Mouse (Mus musculus): ENCODE data around the gene Col11a2. TPM values are rescaled to one million over a fixed set of nuclear protein-coding genes. Genes with fewer than 3 reads are reported as not detected.
"Not testable (repeated sequence)": the region's sequence is repeated elsewhere in the genome, so short reads cannot be mapped to it uniquely, and the experiment has no call there.

Col11a2 gene
- total RNA-seq (2015; ENCODE audit: low replicate concordance) = 0.36 and 0.42 TPM in 2 replicates
- 2.1 and 2.9 TPM in 2 replicates for total RNA-seq (2017; ENCODE audit: low replicate concordance)

DNA sequence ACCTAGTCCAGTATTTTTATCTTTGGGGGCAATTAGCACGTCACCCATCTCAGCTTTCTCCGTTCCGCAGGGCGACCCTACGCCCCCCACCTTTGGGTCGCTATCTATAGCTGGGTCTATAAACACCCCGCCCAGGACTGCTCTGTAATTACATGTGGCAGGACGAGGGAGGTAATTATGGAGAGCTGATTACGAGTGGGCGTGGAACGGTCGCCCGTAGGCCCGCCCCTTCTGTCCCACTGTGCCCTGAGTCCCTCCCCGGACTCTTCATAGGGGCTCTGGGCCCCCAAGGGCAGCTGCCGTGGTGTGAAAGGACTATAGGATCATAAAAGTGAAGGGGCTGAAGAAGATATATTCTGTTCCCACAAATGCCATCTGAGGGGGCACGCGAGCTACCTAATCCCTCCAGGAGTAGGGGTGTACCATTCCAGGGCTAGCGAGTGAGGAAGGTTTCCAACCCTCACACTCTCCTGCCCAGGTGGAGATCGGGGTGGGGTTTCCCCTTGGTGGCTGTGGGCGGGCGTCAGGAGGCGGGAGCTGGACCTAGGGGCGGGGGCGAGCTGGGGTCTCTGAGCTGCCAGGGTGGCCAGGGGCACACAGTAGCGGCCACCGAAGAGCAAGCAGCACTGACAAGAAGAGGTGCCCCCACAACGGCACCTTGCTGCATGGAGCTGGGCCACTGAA lies at the start of gene Col11a2:
Gene Col11a2, plus strand, starts transcription at position 560 of the 684 bp plus-strand sequence.
- no peak for ATAC-seq (replicated peaks; ENCODE audit: low FRiP score, poor library complexity, severe bottlenecking)

DNA sequence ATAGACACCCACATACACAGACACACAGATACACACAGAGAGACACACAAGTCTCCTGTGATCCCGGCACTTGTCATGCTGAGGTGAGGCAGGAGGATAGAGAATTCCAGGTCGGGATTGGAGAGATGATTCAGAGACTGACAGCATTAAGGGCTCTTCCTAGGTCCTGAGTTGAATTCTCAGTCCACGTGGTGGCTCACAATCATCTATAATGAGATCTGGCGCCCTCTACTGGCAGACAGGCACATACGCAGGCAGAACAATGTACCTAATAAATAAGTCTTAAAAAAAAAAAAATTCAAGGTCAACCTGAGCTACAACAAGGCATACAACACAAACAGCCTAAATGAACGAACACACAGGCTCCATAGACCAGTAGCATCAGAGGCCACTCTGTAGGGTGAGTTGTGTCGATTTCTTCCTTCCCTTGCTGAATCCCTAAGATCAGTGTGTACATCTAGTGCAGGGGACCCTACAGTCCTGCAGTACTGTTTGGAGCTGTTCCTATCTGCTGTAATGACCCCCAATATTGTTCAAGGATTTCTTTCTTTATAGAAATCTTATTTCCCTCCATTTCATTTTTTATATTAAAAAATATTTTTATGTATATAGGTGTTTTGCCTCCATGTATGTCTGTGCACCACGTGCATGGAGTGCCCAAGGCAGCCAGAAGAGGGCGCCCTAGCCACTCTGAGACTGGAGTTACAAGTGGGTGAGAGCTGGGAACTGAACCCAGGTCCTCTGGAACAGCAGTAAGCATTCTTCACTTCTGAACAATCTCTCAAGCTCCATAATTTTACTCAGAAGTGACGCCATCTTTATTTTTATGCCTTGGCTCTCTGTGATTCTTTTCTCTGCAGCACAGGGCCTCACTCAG lies 47.2 kb upstream of the Col11a2 start:
- ATAC-seq (replicated peaks; ENCODE audit: low FRiP score, poor library complexity, severe bottlenecking) = peak; percentile 79

DNA sequence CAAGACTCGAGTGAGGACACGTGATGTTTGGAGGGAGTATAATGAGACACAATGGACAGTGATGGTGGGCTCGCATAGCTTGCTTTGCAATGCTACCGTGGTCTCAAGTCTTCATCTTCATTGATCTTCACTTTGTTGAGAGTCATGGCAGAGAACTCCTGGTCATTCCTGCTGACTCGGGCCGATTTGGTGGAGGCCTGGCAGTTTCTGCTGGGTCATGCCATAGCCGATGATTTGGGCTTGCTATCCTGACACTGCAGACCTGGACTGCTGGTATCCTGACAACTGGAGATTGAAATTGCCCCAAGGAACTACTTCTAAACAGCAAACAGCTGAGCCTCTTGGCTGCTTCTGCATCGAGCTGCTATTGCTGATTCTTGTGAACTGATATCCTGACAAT lies 44.3 kb upstream of the Col11a2 start:
- ATAC-seq (replicated peaks; ENCODE audit: low FRiP score, poor library complexity, severe bottlenecking) = no peak

DNA sequence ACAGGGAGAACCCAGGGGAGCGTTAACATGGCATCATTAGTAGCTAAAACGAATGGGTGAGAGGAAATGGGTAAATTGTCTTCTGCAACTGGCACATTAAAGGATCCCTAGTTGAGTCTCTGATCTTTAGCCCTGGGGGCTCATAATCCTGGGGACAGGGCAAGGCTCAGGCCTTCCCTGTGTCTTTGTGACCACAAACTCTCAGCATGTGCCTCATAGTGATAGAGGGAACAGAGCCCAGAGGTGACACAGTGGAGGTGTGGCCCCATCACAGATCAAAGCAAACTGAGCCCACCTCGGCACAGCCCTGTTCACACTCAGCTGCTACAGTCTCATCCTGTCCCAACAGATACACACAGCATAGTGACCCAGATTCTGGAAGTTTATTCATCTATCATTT lies 43.6 kb upstream of the Col11a2 start:
- no peak for ATAC-seq (replicated peaks; ENCODE audit: low FRiP score, poor library complexity, severe bottlenecking)

DNA sequence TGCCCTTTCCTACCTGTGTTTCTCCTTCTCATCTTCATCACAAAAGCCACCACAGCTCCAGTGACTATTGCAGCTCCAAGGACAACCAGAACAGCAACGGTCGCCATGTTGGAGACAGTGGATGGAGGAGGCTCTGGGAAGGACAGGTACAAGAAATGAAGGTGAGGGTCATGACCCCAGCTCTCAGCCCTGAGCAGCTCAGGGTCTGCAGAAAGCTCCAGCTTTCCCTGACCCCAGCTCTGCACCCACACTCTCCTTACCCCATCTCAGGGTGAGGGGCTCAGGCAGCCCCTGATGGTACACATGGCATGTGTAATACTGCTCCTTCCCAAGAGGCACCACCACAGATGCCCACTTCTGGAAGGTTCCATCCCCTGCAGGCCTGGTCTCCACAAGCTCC lies 42.2 kb upstream of the Col11a2 start:
- not testable (repeated sequence) for ATAC-seq (replicated peaks; ENCODE audit: low FRiP score, poor library complexity, severe bottlenecking)

DNA sequence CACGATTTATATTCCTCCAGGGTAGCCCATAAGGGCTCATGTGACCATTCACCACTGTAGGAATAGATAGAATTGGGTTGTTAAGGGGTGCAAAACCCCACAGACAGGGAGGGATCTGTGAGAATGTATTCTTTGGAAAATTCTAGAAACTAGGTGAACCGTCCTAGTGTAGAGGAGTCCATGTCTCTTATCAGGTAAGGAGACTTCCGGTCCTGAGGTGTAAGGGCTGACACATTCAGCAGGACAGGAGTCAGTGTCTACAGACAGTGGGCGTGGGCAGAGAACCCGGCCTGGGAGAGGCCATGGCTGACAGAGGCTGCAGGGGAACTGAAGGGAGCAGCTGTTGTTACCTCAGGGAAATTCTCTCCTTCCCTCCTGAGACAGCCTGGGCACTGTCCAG lies 40.5 kb upstream of the Col11a2 start:
- not testable (repeated sequence) for ATAC-seq (replicated peaks; ENCODE audit: low FRiP score, poor library complexity, severe bottlenecking)

DNA sequence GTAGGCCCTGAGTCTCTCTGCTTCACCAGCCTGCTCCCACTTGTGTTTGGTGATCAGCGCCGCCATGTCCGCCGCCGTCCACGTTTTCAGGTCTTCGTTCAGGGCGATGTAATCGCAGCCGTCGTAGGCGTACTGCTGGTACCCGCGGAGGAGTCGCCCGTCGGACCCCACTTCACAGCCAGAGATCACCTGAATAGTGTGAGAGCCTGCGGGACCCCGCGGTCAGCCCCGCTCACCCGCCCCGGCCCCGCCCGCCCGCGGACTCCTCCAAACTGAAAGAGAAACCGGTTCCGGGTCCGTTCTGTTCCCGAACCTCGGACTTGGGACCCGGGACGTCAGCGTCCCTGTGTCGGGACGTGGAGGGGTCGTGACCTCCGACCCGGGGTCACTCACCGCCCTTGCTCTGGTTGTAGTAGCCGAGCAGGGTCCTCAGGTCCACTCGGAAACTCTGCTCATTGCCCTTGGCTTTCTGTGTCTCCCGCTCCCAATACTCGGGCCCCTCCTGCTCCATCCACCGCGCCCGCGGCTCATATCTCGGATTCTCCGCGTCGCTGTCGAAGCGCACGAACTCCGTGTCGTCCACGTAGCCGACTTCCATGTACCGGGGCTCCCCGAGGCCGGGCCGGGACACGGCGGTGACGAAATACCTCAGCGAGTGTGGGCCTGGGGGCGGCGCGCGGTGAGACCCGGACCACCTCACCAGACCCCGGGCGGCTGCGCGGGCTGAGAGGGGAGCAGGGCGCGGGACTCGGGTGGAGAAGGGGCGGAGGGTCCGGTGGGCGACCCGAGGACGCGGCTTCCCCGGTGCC lies 39.7 kb upstream of the Col11a2 start:
- ATAC-seq (replicated peaks; ENCODE audit: low FRiP score, poor library complexity, severe bottlenecking) = peak; percentile 35

DNA sequence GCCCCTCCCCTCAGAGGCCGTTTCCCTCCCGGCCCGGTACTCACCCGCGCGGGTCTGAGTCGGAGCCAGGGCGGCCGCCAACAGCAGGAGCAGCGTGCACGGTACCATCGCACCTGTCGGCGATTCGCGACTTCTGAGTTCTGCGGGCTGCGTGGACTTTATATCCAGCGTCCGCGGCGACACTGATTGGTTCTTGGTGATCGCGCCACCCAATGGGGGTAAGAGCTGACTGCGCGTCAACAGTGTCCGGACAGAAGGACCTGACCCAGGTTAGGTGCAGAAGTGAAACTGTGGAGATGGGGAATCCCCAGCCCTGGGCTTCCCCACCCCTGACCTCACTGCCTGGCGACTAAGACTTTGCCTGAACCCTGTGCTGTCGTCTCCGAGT lies 39.1 kb upstream of the Col11a2 start, which contains the start of gene H2-K1:
Gene H2-K1, minus strand, starts transcription at position 198 of the 388 bp plus-strand sequence.
- peak; percentile 88 for ATAC-seq (replicated peaks; ENCODE audit: low FRiP score, poor library complexity, severe bottlenecking)

DNA sequence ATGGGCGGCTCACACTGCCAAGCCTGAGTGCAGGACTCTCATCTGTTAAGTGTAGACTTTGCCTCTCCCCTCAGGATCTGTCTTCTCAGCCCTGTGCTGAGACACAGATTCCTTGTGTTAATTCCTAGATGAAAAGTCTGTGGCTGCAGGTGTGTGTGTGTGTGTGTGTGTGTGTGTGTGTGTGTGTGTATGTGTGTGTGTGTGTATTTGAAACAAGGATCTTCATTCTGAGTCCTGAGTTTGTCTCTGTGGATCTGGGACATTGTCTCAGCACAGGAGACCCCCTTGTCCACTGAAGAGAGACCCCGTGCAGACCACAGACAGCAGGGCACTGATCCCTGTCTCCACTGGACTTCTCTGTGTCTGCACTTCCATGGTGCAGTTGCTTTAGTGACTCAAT lies 38.4 kb upstream of the Col11a2 start:
- not testable (repeated sequence) for ATAC-seq (replicated peaks; ENCODE audit: low FRiP score, poor library complexity, severe bottlenecking)

DNA sequence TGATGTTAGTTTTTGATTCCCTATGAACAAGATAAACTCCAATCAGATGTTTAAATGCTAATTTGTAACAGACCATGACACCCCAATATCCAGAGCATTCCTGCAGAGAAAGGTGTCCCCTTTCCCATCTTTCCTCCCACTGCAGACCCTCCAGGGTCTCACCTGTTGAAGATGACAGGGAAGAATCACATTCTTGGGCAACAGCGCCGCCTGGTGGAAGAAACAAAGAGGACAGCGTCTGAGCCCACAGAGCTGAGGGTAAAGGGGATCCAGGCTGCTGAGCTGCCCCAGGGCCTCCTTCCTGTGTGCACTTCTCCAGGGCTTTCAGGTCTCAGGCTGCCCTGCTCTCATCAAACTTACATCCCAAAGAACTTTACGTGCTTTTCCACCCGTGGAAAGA lies 35.8 kb upstream of the Col11a2 start:
- no peak for ATAC-seq (replicated peaks; ENCODE audit: low FRiP score, poor library complexity, severe bottlenecking)

DNA sequence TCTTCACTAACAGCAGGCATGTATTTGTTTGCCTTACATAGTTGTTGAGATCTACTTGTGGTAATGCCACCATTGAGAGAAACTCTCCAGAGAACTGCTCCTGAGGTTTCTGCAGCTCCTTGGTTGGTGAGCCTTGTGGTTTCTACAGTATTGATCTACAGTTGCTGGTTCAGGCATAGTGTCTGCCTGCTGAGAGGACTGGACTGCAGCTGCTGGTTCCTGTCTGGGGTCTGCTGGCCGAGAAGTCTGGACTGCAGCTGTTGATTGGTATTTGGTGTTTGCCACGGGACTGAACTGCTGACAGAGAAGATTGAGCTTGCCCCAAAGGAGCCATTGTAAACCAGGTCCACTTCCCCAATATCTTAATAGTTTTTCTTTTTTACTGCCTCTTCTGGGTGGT lies 32.7 kb upstream of the Col11a2 start:
- no peak for ATAC-seq (replicated peaks; ENCODE audit: low FRiP score, poor library complexity, severe bottlenecking)

DNA sequence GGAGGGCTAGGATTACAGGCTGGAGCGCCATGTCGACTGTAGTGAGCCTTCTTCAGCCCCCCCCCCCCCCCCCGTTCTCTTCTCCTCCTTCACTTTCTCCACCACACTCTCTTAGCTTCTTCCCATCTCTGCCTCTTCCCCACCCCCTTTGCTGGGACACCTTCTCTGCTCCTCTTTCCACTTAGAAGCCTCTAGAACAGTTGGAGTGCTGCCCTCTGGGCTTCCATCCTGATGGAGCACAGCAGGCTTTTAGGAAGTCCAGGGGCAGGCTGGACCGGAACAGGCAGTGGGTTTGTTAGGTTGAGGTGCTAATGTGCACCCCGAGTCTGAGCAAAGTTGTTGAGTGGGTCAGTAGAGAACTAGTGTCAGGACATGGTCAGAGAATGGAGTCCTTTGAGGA lies 29.1 kb upstream of the Col11a2 start:
- no peak for ATAC-seq (replicated peaks; ENCODE audit: low FRiP score, poor library complexity, severe bottlenecking)

DNA sequence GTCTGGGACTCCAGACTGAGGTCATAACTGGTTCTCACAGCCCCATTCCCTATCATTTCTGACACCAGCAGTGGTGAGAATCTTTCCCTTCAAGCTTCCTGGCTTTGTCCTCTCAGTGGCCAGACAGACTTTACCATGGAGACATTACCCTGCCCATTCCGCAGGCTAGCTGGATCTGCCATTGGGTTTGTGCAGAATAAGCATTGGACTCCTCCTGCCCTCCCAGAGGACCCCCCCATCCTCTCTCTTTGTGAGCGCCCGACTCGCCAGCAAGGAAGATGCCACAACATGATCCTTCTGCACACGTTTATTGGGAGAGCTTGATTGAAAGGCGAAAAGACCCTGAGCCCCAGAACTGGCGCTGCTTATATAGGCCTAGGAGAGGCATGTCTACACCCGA lies 25.8 kb upstream of the Col11a2 start:
- ATAC-seq (replicated peaks; ENCODE audit: low FRiP score, poor library complexity, severe bottlenecking) = no peak

DNA sequence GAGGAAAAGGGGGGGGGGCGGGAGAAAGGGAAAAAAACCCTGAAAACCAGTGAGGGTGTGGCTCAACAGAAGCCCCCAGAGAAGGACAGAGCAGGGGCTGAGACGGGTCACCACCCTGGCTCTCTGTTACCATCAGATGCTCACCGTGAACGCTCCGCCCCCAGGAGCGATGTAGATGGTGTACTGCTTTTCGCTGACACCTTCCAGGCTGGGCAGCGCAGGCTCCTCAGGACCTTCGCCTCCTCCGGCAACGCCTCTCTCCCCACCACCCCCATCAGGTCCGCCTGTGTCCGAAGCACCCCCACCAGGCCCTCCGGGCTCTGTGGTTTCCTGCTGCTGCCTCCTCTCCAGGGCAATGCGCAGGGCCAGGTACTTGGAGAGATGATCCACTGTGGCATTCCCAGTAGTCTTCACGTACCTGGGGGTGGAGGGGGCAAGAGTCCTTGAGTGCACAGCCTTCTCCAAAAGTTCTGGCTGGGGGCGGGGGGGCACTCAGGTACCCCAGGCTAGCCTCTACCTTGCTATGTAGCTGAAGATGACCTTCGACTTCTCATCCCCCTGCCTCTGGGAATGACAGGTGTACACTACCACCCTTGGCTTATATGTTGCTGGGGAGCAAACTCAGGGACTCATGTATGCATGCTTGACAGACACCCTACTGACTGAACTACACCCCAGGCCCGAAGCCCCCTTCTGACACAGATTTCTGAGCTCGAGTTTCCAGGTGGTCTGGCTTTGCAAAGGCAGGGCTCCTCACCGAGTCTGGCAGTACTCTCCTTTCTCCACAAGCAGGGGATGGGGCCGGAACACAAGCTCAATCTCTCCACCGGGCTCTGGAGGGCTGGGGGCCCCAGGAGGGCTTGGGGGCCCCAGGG lies 17.5 kb upstream of the Col11a2 start:
- ATAC-seq (replicated peaks; ENCODE audit: low FRiP score, poor library complexity, severe bottlenecking) = no peak

DNA sequence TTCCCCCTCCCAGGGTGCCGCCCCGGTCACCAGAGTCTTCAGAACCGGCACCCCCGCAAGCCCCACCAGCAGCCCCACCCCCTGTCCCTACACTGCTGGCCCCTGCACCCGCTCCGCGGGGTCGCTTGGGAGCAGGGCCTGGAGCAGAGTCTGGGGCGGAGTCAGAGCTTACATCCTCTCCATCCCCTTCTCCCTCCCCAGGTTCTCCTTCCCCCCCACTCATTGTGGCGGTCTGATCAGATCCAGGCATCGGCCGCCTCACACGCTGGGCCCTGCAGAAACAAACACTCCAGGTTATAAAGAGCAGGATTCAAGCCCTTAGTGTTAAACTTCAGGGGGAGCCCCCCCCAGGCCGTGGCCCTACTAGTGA lies 16.8 kb upstream of the Col11a2 start:
- no peak for ATAC-seq (replicated peaks; ENCODE audit: low FRiP score, poor library complexity, severe bottlenecking)

DNA sequence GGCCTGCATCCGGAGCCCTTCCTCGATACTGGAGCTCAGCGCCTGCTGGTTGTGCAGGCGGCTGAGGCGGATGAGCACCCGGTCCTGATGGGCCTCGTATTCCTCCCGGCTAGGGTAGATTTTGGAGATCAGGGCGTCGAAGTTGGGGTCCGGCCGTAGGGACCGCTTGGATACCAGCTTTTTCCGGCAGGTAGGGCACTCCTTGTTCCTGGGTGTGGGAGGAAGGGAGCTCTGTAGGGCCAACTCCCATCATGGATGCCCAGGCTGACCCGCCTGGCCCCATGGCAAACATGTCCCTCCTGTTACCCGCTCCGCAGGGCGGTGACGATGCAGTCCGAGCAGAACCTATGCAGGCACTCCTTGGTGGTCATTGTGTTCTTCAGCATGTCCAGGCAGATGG lies 16.2 kb upstream of the Col11a2 start:
- ATAC-seq (replicated peaks; ENCODE audit: low FRiP score, poor library complexity, severe bottlenecking) = no peak

DNA sequence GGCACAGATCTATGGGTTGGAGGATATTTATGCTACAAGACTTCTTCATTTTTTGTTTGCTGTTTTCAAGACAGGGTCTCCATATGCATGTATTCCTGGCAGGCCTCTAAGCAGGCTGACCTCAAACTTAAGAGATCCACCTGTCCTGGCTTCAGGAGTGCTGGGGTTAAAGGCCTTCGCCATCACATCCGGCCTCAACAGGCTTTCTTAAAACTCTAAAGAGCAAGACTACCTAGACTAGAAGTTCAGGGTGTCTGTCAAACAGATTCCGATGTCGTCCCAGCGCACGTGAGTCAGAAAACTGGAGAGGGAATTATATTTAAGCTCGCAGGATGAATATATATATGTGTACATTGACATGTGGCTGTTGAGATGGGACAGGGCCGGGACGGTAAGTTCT lies 15.6 kb upstream of the Col11a2 start:
- no peak for ATAC-seq (replicated peaks; ENCODE audit: low FRiP score, poor library complexity, severe bottlenecking)

DNA sequence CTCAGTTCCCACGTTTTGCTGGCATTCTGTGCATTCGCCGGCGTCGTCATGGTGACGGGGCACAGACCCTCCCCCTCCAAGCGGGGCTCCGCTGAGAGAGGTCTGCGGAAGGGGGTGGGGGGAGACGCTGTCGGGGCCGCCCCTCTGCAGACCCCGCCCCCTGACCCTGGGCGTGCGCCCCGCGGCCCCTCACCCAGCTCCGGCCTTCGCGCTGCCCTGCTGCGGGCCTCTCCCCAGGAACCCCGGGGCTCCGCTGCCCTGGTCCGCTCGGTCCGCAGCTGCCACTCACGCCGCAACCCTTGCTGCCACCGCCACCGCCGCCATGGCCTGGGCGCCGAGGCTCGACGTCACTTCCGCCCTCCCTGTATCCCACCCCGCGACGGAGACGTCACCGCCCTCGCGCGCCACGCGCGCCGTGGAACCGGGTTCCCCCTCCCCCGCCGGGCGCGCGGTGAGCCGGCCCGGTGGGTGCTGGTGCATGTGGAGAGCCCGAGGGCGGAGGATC lies 14.9 kb upstream of the Col11a2 start, which contains the start of gene Ring1:
Gene Ring1, minus strand, starts transcription at position 364 of the 505 bp plus-strand sequence.
- ATAC-seq (replicated peaks; ENCODE audit: low FRiP score, poor library complexity, severe bottlenecking) = peak; percentile 59

Data from erythroid progenitor cell, adult 5-6 weeks (primary cell).